Mouse (Mus musculus): ENCODE data around the gene Prpf6.
A peak's percentile ranks its signal among the peaks of the same experiment; 100 is the strongest.

GRCm38 (mm10) chr2:181693339-181694280 is 101.9 kb downstream of the Prpf6 start, which contains the start of gene Rgs19:
- TF ChIP-seq EP300 (IDR thresholded peaks at IDR 0.05; ENCODE audit: low read length) (no peak), CTCF (conservative IDR thresholded peaks at IDR 0.05 in 1 of 2, IDR thresholded peaks at IDR 0.05 in 1 of 2; ENCODE audit: low read depth in 2 of 2, low read length in 2 of 2) (no peak), BHLHE40 (IDR thresholded peaks at IDR 0.05; ENCODE audit: low read depth, low read length) (peak; percentile 38), UBTF (IDR thresholded peaks at IDR 0.05; ENCODE audit: low read depth, low read length) (no peak), JUND (conservative IDR thresholded peaks at IDR 0.05; ENCODE audit: low read depth, low read length) (no peak), ETS1 (conservative IDR thresholded peaks at IDR 0.05; ENCODE audit: low read depth, low read length) (no peak), POLR2A (IDR thresholded peaks at IDR 0.05; ENCODE audit: low read depth, low read length) (peak; percentile 91), E2F4 (IDR thresholded peaks at IDR 0.05; ENCODE audit: insufficient replicate concordance, low read depth, low read length) (no peak), ELF1 (IDR thresholded peaks at IDR 0.05; ENCODE audit: low read depth, low read length) (peak; percentile 66; the same call in 1 of the 2 replicates), USF1 (IDR thresholded peaks at IDR 0.05; ENCODE audit: low read depth, low read length) (no peak), MAFK (IDR thresholded peaks at IDR 0.05; ENCODE audit: insufficient replicate concordance, low read length) (no peak), RAD21 (IDR thresholded peaks at IDR 0.05; ENCODE audit: low read depth, low read length) (no peak), ZKSCAN1 (IDR thresholded peaks at IDR 0.05; ENCODE audit: borderline replicate concordance, low read depth, low read length) (no peak), CHD1 (IDR thresholded peaks at IDR 0.05; ENCODE audit: low read depth, low read length) (no peak)
